Mouse (Mus musculus) stomach, postnatal 0 days (tissue): Measurements from ENCODE around the gene Atg4c.

ENCODE experiments used
- CTCF ChIP-seq: IDR thresholded peaks from 2 replicates; pipeline ENCODE4 v1.5.1; 2016; ENCODE audit warnings: antibody characterized with exemption, low read depth, mild to moderate bottlenecking, moderate library complexity
- EP300 ChIP-seq: optimal IDR thresholded peaks from 2 replicates; pipeline ENCODE3; 2016; ENCODE audit warnings: antibody characterized with exemption

- TF ChIP-seq CTCF (no peak), EP300 (no peak)
These were observed 12.0 kb downstream of the Atg4c start for GRCm38 (mm10) chr4:99205773-99206172.
